Mouse (Mus musculus) heart, postnatal 0 days (tissue): Measurements from ENCODE around the gene Rnf7.

ENCODE experiments used
- CTCF ChIP-seq: IDR thresholded peaks from 2 replicates; pipeline ENCODE4 v1.5.1; 2016; ENCODE audit warnings: antibody characterized with exemption, control low read depth, low read depth
- EP300 ChIP-seq: IDR thresholded peaks from 2 replicates; pipeline ENCODE4 v1.6.1; 2016; ENCODE audit warnings: antibody characterized with exemption, low read depth

DNA sequence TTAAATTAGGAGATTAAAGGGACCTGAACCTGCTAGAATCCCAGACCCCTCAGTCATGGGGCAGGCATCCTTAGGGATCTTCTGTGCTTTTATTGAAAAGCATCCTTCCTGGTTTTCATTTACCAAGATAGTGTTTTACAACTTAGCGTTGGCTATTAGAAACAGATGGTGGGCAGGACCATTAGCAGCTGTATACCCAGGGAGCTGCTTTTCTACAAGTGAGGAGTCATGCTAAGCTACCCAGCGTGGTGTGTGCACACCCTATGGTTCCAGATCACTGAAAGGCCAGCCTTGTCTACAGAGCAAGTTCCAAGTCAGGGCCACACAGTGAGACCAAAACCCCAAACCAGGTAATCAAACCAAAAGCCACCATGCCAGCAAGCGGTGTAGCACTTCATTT lies 6.1 kb downstream of the Rnf7 start:
- TF ChIP-seq CTCF (no peak), EP300 (no peak)
